Mouse (Mus musculus) heart, postnatal 0 days (tissue): ENCODE results near the gene Kmo. TPM values are rescaled to one million over a fixed set of nuclear protein-coding genes. Genes with fewer than 3 reads are reported as not detected.

Experiments
- ATAC-seq: fragments of 200-750 bp; cut with Nextera tagmentation; 2 replicates; pipeline ENCODE4 v1.8.0; 2017; ENCODE audit warnings: low read depth, moderate number of reproducible peaks, moderate library complexity; ENCODE audit not compliant: insufficient read depth
- DNase-seq: peaks from one replicate; pipeline ENCODE4 v3.0.0-alpha.2; 2016; ENCODE audit warnings: low spot score
- H3K27ac ChIP-seq: fragments of 300-500 bp; sonication (generic); 2 replicates; pipeline ENCODE4 v1.5.1; 2014; ENCODE audit warnings: low read depth, mild to moderate bottlenecking
- H3K27me3 ChIP-seq: fragments of 300-500 bp; sonication (generic); 2 replicates; pipeline ENCODE4 v1.6.1; 2014; ENCODE audit warnings: low read length, mixed read lengths; ENCODE audit not compliant: control insufficient read depth, insufficient read depth
- H3K36me3 ChIP-seq: fragments of 300-500 bp; sonication (generic); replicated peaks from 2 replicates; pipeline ENCODE4 v1.6.1; 2014; ENCODE audit warnings: low read length, mixed read lengths; ENCODE audit not compliant: control insufficient read depth, insufficient read depth
- H3K4me1 ChIP-seq: fragments of 300-500 bp; sonication (generic); 2 replicates; pipeline ENCODE4 v1.6.1; 2014; ENCODE audit warnings: antibody characterized with exemption; ENCODE audit not compliant: control insufficient read depth, insufficient read depth
- H3K4me2 ChIP-seq: fragments of 300-500 bp; sonication (generic); 2 replicates; pipeline ENCODE4 v1.6.1; 2014; ENCODE audit warnings: low read depth, mild to moderate bottlenecking, low read length, moderate library complexity
- H3K4me3 ChIP-seq: fragments of 300-500 bp; sonication (generic); 2 replicates; pipeline ENCODE4 v1.5.1; 2014; ENCODE audit warnings: low read depth, low read length
- H3K9ac ChIP-seq: fragments of 300-500 bp; sonication (generic); replicated peaks from 2 replicates; pipeline ENCODE4 v1.6.1; 2014; ENCODE audit warnings: low read depth, low read length, mixed read lengths
- H3K9me3 ChIP-seq: fragments of 300-500 bp; sonication (generic); replicated peaks from 2 replicates; pipeline ENCODE4 v1.6.1; 2016; ENCODE audit warnings: low read length; ENCODE audit not compliant: control insufficient read depth
- CTCF ChIP-seq: IDR thresholded peaks from 2 replicates; pipeline ENCODE4 v1.5.1; 2016; ENCODE audit warnings: antibody characterized with exemption, control low read depth, low read depth
- EP300 ChIP-seq: IDR thresholded peaks from 2 replicates; pipeline ENCODE4 v1.6.1; 2016; ENCODE audit warnings: antibody characterized with exemption, low read depth
- WGBS: fragments of 180-500 bp; shearing (Covaris S2); extraction: QIAGEN DNeasy Blood & Tissue Kit; methylation state at CpG from one replicate; pipeline ENCODE4 v1.1.7; 2014; 5-methylcytosine and 5-hydroxymethylcytosine counted together
- polyA plus RNA-seq: library from polyadenylated mRNA; unstranded; fragments of >200 nt; fragmentation: Nextera tagmentation; extraction: Ambion mirVana; gene quantifications from 2 replicates; pipeline ENCODE4 v1.2.1, GENCODE M21; 2015
- total RNA-seq: library from RNA; depleted of rRNA; stranded (reverse); fragments of >200 nt; gene quantifications from 2 replicates; pipeline ENCODE4 v1.2.3, GENCODE M21; 2014; ENCODE audit warnings: low replicate concordance; rRNA removed

Gene Kmo
- total and polyA plus RNA-seq, 2 experiments from 2014 or later, result 0.03 TPM; not detected in 1

DNA sequence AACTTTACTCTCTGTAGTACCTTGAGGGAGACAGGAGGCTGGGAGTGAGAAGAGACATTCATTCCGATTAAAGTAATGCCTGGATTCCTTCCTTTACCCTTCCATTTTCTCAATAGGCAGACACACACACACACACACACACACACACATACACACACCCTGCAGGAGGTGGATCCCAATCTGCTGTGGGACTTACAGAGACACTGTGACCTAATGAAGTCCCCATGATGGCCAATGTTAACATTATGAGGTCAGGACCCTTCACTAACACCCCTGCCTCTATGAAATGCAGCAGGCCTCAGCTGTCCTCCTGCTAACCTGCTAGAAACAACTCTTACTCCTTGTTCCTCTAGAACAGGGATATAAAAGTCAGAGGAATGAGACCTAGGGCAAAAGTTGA lies 78.1 kb downstream of the Kmo start, which contains the start of gene Wdr64:
Gene Wdr64 (plus strand): TSS at position 301 of the 400 bp plus-strand sequence.
- Histone ChIP-seq H3K4me3 (no peak within 1 kb of the TSS), H3K9me3 (no peaks in the 10 kb centered on the region), H3K4me1 (peaks cover 8% of the 10 kb centered on the region), H3K4me2 (no peak within 1 kb of the TSS), H3K27me3 (no peaks in the 10 kb centered on the region), H3K36me3 (no peaks in the 10 kb centered on the region), H3K9ac (no peak within 1 kb of the TSS), H3K27ac (no peak within 1 kb of the TSS)
- 70% methylated on average over 1 of the region's 1 CpGs for WGBS
- ATAC-seq (no peak), DNase-seq (no peak)
- TF ChIP-seq CTCF (no peak), EP300 (no peak)

DNA sequence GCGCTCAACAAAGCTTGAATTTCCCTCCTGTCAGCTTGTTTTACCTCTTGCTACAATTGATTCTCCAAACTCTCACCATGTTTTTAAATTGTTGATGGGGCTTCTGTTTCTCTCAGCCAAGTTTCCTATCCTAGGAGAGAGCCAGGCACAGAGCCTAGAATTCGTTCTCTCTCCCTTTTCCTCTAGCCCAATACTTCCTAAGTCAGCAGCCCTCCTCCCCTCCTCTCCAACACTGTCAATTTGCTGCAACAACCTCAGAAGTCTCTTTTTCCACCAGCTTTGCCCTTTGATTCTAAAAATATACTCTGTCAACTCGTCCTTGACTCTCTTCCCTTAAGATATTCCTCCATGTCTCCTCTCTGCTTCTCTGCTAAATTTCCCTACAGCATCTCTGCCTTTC lies 79.2 kb downstream of the Kmo start:
- H3K4me3 ChIP-seq, result no peak overlapping the region
- 44% methylated on average over 3 of the region's 3 CpGs for WGBS
- H3K9ac ChIP-seq, result no peak overlapping the region
- no peaks in the 10 kb centered on the region for H3K27me3 ChIP-seq
- no peak for ATAC-seq
- no peaks in the 10 kb centered on the region for H3K9me3 ChIP-seq
- TF ChIP-seq EP300 (no peak), CTCF (no peak)
- H3K36me3 ChIP-seq, result no peaks in the 10 kb centered on the region
- DNase-seq, result no peak
- H3K4me1 ChIP-seq, result no peaks in the 10 kb centered on the region
- H3K27ac ChIP-seq, result no peak overlapping the region
- H3K4me2 ChIP-seq, result no peak overlapping the region

DNA sequence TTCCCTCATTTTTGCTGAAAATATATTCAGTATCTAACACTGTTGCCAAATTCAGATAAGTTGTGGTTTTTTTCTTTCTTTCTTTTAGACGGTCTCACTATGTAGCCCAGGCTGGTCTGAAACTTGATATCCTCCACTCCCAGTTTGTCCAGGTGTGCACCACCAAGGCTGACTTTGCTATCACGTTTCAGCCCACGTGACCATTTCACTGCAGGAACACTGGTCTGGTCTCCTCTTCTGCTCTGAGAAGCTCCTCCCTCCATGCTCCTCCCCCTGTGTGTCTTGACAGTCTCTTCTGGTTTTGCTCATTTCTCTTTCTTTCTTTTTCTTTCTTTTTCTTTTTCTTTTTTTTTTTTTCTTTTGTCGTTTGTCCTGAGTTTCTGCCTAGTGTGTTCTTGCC lies 79.6 kb downstream of the Kmo start:
- Histone ChIP-seq H3K4me1 (no peaks in the 10 kb centered on the region), H3K27me3 (no peaks in the 10 kb centered on the region), H3K27ac (no peak overlapping the region), H3K36me3 (no peaks in the 10 kb centered on the region), H3K4me2 (no peak overlapping the region), H3K9me3 (no peaks in the 10 kb centered on the region), H3K9ac (no peak overlapping the region), H3K4me3 (no peak overlapping the region)
- TF ChIP-seq EP300 (no peak), CTCF (no peak)
- WGBS, result 22% methylated on average over 4 of the region's 4 CpGs
- no peak for DNase-seq
- ATAC-seq, result no peak

DNA sequence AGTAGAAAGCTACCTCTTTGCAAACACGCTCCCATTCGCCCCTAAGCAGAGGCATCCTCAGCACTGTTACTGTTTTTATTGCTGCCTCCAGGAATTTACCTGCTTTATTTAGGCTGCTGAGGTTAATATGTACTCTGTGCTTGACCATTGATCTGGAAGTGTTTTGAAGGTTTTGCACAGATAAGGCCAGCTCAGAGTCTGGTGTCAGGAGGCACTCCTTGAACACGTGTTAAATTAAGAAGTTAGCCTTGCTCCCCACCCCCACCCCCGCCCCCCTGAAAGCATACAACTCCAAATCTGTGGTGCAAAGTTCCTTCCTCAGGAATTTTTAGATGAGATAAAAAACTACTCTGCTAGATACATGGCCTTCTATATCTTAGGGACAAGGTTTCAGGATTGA lies 81.0 kb downstream of the Kmo start:
- Histone ChIP-seq H3K4me2 (no peak overlapping the region), H3K9ac (no peak overlapping the region), H3K27me3 (no peaks in the 10 kb centered on the region), H3K9me3 (no peaks in the 10 kb centered on the region), H3K4me1 (no peaks in the 10 kb centered on the region), H3K36me3 (no peaks in the 10 kb centered on the region), H3K4me3 (no peak overlapping the region), H3K27ac (no peak overlapping the region)
- ATAC-seq, result no peak
- no peak for TF ChIP-seq EP300
- TF ChIP-seq CTCF, result no peak
- WGBS, result 61% methylated on average over 4 of the region's 4 CpGs
- DNase-seq, result no peak

DNA sequence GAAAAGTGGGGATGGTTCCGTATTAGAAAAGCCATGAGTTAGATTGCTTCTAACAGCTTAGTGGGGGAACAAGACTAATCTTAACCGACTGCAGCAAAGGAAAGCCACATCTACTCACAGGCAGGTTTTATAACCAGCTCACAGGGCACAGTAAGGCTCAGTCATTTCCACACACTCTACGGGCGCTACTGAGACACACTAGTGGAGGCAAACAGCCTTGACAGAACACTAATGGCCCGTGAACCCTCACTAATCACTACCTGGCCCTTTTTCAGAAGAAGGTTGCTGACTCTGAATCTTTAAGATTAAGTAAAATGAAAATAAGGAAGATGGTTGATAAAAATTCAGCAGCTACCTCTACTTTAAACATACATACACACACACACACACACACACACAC lies 87.4 kb downstream of the Kmo start:
- DNase-seq, result no peak
- WGBS, result 73% methylated on average over 5 of the region's 5 CpGs
- TF ChIP-seq CTCF (no peak), EP300 (no peak)
- ATAC-seq, result no peak
- H3K27ac ChIP-seq, result no peak overlapping the region
- no peaks in the 10 kb centered on the region for H3K4me1 ChIP-seq
- no peak overlapping the region for H3K4me2 ChIP-seq
- no peak overlapping the region for H3K4me3 ChIP-seq
- no peaks in the 10 kb centered on the region for H3K36me3 ChIP-seq
- H3K27me3 ChIP-seq, result no peaks in the 10 kb centered on the region
- no peaks in the 10 kb centered on the region for H3K9me3 ChIP-seq
- H3K9ac ChIP-seq, result no peak overlapping the region

DNA sequence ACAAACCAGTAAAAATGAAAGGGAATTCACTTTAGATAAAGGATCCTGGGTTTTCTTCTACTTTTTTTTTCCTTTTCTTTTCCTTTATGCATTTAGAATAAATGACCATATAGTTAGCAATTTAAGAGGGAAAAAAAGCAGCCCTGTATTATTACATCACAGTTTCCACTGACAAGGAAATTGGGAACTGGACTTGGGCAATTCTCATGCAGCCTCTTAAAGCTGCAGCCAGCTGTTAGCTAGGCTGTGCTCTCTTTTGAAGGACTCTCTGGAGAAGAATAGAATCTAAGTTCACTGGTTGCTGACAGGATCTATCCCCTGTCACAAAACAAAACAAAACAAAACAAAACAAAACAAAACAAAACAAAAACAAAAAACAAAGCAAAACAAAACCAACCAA lies 87.8 kb downstream of the Kmo start:
- no peak for ATAC-seq

More for the DNA sequence above, 87.8 kb downstream of the Kmo start:
- Histone ChIP-seq H3K4me1 (no peaks in the 10 kb centered on the region), H3K4me2 (no peak overlapping the region), H3K9me3 (no peaks in the 10 kb centered on the region), H3K27ac (no peak overlapping the region), H3K27me3 (no peaks in the 10 kb centered on the region), H3K36me3 (no peaks in the 10 kb centered on the region), H3K4me3 (no peak overlapping the region), H3K9ac (no peak overlapping the region)
- DNase-seq, result no peak
- no peak for TF ChIP-seq CTCF
- no peak for TF ChIP-seq EP300

Other genes starting within 250 kb of the Kmo start
- 0.34 TPM in 1 of 2 replicates, not detected in the other for gene Rgs7, start 127.9 kb upstream of the Kmo start, total RNA-seq
- gene Rgs7, start 127.9 kb upstream of the Kmo start, polyA plus RNA-seq, result 0.49 and 0.55 TPM in 2 replicates
- gene Fh1, start 5.3 kb downstream of the Kmo start, total RNA-seq, result 273 and 284 TPM in 2 replicates
- gene Fh1, start 5.3 kb downstream of the Kmo start, polyA plus RNA-seq, result 417 and 418 TPM in 2 replicates
- 19.4 and 22.0 TPM in 2 replicates for gene Opn3, start 72.4 kb downstream of the Kmo start, total RNA-seq
- 6.7 and 7.6 TPM in 2 replicates for gene Opn3, start 72.4 kb downstream of the Kmo start, polyA plus RNA-seq
- gene Chml, start 72.5 kb downstream of the Kmo start, total RNA-seq, result 5.2 and 11.4 TPM in 2 replicates
- 1.8 and 1.9 TPM in 2 replicates for gene Chml, start 72.5 kb downstream of the Kmo start, polyA plus RNA-seq
- not detected in 2 replicates for gene Wdr64, start 78.2 kb downstream of the Kmo start, total RNA-seq
- gene Wdr64, start 78.2 kb downstream of the Kmo start, polyA plus RNA-seq, result not detected in 2 replicates